Mouse (Mus musculus) olfactory bulb, adult 2 months (tissue): ENCODE results near the gene Zbtb40. TPM values are rescaled to one million over a fixed set of nuclear protein-coding genes. Genes with fewer than 3 reads are reported as not detected.

Experiments
- H3K27ac ChIP-seq: fragments of 200-500 bp; 2 replicates; pipeline ENCODE4 v1.5.1; 2012; ENCODE audit warnings: low read depth, low read length; ENCODE audit not compliant: insufficient read depth
- H3K4me1 ChIP-seq: fragments of 200-500 bp; 2 replicates; pipeline ENCODE4 v1.6.1; 2012; ENCODE audit warnings: low read length; ENCODE audit not compliant: control insufficient read depth, insufficient read depth
- H3K4me3 ChIP-seq: fragments of 200-500 bp; 2 replicates; pipeline ENCODE4 v1.5.1; 2012; ENCODE audit warnings: mild to moderate bottlenecking, low read depth, low read length, moderate library complexity; ENCODE audit not compliant: insufficient read depth
- CTCF ChIP-seq: fragments of 200-500 bp; IDR thresholded peaks from 2 replicates; pipeline ENCODE4 v1.5.1; 2012; ENCODE audit warnings: low read depth, mild to moderate bottlenecking, low read length, moderate library complexity; ENCODE audit not compliant: insufficient read depth
- POLR2A ChIP-seq: fragments of 200-500 bp; IDR thresholded peaks from 2 replicates; pipeline ENCODE4 v1.6.1; 2012; ENCODE audit warnings: mild to moderate bottlenecking, low read depth, low read length, moderate library complexity; ENCODE audit not compliant: insufficient read depth
- WGBS: fragments of 180-500 bp; shearing (Covaris S2); methylation state at CpG from one replicate; pipeline ENCODE4 v1.1.7; 2018; 5-methylcytosine and 5-hydroxymethylcytosine counted together
- polyA plus RNA-seq: library from polyadenylated mRNA; stranded (reverse); fragments of >200 nt; gene quantifications from 2 replicates; pipeline ENCODE4 v1.2.4, GENCODE M21; 2012; ENCODE audit warnings: low replicate concordance; ENCODE audit not compliant: missing spikeins, insufficient read depth, insufficient read length

Zbtb40 gene
- polyA plus RNA-seq, 1 experiment = not detected

DNA sequence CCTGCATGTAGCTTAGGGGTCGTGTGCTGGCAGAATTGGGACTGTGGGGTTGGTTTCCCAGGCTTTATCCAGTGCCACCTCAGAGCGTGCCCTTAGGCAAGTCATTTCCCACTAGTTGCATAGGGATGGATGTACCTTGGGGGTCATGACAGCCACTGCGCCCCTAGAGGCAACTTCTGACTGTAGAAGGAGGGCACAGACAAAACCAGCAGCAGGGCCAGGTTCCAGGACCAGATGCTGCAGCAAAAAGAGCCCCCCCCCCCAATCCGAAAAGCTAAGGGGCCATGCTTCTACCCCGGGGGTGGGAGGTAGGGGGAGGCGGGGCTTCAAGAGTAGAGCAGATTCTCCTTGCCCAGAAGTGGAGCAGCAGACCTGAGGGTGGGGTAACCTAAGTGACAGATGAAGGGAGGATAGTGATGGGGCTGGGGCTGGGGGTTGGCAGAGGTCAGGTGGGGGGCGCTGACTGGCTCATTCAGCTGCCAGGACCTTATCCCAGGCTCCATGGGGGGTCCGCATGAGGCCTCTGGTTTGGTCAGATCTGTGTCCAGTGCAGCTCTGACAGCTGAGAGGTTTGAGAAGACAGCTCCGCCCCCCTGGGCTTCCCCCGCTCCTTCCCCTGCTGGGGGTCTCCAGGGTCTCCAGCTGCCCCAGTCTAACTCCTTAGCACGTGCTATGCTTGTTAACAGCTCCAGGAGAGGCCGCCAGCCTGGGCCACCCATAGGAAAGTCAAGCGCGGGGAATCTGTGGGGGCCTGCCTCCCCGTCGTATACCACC lies 78.9 kb downstream of the Zbtb40 start:
- no peak overlapping the region for H3K4me3 ChIP-seq
- peaks cover 19% of the 10 kb centered on the region for H3K4me1 ChIP-seq
- H3K27ac ChIP-seq = no peak overlapping the region
- WGBS = 62% methylated on average over 16 of the region's 16 CpGs
- TF ChIP-seq POLR2A (no peak), CTCF (no peak)

DNA sequence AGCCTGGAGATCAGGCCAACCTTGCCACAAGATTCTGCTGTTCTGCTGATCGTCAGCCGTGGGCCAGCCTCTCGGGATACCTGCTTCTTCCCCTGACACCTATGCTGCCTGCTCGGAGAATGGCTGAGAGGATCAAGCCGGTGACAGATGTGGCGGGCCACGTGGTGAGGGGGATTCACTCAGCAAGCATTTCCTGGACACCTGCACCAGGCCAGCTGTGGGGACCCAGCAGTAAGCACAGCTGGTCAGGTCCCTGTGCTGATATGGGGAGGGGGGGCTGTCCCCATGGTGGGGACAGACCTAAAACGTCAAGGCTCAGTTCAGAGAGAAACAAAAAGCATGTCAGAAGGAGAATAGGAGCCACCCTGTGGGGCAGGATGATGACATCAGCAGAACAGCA lies 79.5 kb downstream of the Zbtb40 start:
- H3K4me1 ChIP-seq = peaks cover 20% of the 10 kb centered on the region
- WGBS = 74% methylated on average over 8 of the region's 8 CpGs
- H3K4me3 ChIP-seq = no peak overlapping the region
- no peak for TF ChIP-seq CTCF
- TF ChIP-seq POLR2A = no peak
- no peak overlapping the region for H3K27ac ChIP-seq

DNA sequence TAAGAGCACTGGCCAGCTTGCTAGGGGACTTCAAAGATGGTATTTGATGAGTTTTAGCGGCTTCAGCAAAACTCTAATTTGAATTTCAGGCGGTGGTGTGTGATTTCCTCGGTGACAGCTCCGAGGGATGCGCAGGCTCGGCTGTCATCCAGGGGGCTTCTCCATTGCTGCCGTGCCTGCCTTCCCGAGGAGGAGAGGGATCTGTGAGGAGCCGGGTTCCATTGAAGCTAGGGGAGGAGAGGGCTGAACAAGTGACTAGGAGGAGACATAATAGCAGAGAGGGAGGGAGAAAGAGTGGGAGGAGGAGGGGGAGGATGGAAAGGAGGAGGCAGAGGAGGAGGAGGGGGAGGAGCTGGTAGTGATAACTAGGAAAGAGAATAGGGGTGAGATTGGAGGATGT lies 81.1 kb downstream of the Zbtb40 start:
- Histone ChIP-seq H3K4me1 (peaks cover 20% of the 10 kb centered on the region), H3K4me3 (no peak overlapping the region), H3K27ac (no peak overlapping the region)
- 7% methylated on average over 9 of the region's 9 CpGs for whole genome bisulfite sequencing
- TF ChIP-seq POLR2A = no peak
- no peak for TF ChIP-seq CTCF

DNA sequence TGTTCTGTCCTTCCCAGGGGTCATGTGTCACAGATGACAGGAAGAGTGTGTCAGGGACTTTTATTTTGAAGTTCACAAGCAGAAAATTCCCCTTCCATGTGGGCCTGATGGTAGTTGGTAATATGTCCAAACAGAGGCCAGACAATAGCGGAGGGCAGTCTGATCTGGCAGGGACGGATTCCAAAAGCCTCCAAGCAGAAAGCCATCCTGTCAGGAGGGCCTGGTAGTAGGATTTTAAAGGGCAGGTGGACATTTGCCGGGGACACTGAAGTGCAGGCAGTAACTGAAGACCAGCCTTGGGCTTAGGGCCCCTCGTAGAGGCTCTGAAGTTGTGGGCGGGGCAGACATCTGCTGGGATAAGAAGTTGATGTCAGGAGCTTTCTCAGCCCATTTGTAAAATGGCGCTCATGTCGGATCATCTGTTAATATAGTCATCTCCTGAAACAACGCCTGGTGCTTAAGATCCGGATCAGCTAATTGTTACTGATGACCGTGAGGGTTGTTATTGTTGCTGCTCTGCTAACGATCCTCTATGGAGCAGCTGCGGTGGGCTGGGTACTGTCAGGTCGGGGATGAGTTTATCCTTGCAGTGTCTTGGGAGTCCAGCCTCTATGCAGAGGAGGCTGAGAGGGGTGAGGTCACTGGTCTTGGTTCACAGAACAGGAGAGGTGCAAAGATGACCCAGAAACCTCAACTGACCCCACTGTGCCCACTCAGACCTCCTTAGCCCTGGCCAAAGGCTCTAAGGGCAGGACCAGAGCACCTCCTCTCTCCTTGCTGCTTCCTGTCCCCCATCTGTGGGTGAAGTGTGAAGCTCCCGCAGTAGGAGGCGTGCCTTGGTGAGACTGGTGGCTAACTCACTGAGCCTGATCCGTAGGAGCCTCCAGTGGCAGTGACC lies 81.9 kb downstream of the Zbtb40 start:
- no peak overlapping the region for H3K4me3 ChIP-seq
- TF ChIP-seq POLR2A (no peak), CTCF (no peak)
- 49% methylated on average over 16 of the region's 16 CpGs for WGBS
- no peak overlapping the region for H3K27ac ChIP-seq
- H3K4me1 ChIP-seq = peaks cover 25% of the 10 kb centered on the region

DNA sequence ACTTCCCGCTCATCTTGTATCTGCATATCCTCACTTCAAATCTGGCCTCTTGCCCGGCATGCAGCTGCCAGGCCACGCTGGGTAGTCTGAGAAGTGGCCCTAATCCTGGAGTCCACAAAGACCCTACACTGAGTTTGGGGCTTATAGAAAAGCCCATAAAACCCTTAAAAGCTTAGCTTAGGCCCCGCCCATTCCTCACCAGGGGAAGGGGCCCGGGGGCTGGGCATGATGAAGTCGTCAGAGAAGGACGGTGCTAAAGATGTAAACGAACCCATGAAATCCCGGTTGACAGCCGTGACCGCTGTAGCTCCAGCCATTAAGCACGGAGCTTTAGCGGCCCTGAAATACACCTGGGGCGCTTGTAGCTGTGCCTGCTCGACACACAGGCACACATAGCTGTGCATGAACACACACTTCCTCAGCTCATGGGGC lies 83.6 kb downstream of the Zbtb40 start:
- H3K4me3 ChIP-seq = no peak overlapping the region
- 59% methylated on average over 15 of the region's 15 CpGs for WGBS
- no peak overlapping the region for H3K27ac ChIP-seq
- peaks cover 37% of the 10 kb centered on the region for H3K4me1 ChIP-seq
- TF ChIP-seq POLR2A = no peak

DNA sequence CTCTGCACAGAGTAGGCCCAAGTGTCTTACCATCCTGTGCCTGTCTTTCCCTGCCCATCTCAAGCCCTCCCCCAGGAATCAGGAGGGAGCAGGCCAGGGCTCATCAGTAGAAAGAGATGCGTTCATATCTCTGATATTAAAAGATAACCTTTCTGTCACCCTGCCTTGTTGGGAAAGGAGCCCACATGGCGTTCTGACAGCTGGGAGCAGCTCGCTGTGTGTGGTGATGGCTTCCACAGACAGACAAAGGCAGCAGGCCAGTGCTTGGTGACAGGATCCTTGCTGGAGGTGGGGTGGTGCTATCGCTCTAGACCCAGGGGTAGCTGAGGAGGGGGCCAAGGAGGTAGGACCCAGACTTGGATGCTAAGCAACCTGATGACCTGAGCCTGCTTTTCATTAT lies 86.2 kb downstream of the Zbtb40 start:
- H3K27ac ChIP-seq = no peak overlapping the region
- H3K4me3 ChIP-seq = no peak overlapping the region
- peaks cover 28% of the 10 kb centered on the region for H3K4me1 ChIP-seq
- no peak for TF ChIP-seq CTCF
- no peak for TF ChIP-seq POLR2A
- 85% methylated on average over 4 of the region's 4 CpGs for whole genome bisulfite sequencing

DNA sequence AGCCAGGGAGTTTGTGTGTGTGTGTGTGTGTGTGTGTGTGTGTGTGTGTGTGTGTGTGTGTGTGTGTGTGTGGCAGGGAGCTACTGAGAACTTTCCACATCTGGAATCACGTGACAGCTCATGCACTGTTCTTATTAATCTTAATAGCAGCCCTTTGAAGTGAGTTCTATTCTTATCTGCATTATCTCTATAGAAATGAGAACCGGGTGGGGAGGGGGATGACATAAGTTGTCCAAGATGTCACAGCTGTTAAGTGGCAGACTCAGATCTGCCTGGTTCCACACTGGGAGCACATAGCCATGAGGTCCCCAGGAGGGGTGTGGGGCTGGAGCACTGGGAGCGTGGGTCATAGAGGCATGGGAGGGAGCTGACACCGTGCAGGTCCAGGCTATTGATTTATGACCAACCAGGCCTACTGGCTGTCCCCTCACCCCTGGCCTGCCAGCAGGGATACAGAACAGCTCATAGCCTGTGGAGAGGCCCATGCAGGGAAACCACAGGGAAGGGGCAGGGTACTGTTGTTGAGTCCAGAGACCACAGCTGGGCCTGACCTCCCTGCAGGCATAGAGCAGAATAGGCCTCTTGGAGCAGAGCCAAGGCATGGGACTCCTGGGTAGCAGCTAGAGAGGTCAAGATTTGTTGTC lies 86.8 kb downstream of the Zbtb40 start:
- TF ChIP-seq CTCF = no peak
- no peak for TF ChIP-seq POLR2A
- Histone ChIP-seq H3K4me3 (no peak overlapping the region), H3K4me1 (peaks cover 25% of the 10 kb centered on the region), H3K27ac (no peak overlapping the region)
- WGBS = 56% methylated on average over 4 of the region's 4 CpGs

DNA sequence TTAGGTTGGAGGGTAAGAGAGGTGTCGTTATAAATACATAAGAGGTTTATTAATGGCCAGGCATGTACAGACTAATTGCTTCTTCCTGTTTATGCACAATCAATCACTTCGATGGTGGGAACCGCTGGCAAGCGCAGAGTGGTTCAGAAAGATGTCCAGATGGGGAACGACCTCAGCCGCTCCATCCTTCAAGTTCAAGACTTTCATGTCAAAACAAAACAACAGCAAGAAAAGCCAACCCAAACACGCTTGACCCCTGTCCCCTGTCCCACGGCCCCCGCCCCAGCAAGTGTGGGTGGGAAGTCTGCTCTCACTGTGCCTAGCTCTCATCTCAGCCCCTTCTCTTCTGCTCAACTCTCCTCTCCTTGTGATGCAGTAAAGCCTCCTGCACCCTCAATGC lies 88.0 kb downstream of the Zbtb40 start:
- 83% methylated on average over 9 of the region's 9 CpGs for WGBS
- no peak overlapping the region for H3K4me3 ChIP-seq
- TF ChIP-seq CTCF (no peak), POLR2A (no peak)

DNA sequence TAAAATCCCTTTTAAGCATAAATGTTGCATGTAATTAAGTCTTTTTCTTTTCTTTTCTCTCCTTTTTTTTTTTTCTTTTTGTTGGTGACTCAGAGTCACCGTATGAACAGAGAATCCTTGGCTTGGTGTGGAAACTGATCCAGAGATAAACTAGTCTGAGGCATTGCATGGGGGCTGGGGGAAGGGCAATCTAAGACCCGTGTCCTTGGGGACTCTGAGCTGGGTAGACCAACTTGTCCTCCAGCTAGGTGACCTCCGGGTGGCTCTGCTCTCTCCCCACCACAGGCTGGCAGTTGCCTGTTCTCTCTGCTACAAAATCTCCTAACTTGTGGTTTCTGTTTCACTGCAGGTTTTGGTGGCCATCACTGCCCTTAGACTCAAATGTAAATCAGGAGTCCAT lies 88.5 kb downstream of the Zbtb40 start:
- H3K27ac ChIP-seq = no peak overlapping the region
- H3K4me3 ChIP-seq = no peak overlapping the region
- 40% methylated on average over 3 of the region's 3 CpGs for WGBS
- peaks cover 30% of the 10 kb centered on the region for H3K4me1 ChIP-seq
- TF ChIP-seq CTCF = no peak
- TF ChIP-seq POLR2A = no peak

More for the DNA sequence above, 88.0 kb downstream of the Zbtb40 start:
- Histone ChIP-seq H3K27ac (no peak overlapping the region), H3K4me1 (peaks cover 30% of the 10 kb centered on the region)
